Mouse (Mus musculus) neural tube, embryonic 12.5 days (tissue): ENCODE results near the gene Ddx5. TPM values are rescaled to one million over a fixed set of nuclear protein-coding genes. Genes with fewer than 3 reads are reported as not detected.
"Not testable (repeated sequence)": the region's sequence is repeated elsewhere in the genome, so short reads cannot be mapped to it uniquely, and the experiment has no call there.

ENCODE experiments used
- ATAC-seq: fragments of 200-750 bp; cut with Nextera tagmentation; 2 replicates; pipeline ENCODE4 v1.8.0; 2017; ENCODE audit warnings: low read depth, mild to moderate bottlenecking, moderate TSS enrichment, moderate library complexity; ENCODE audit not compliant: low FRiP score
- H3K27ac ChIP-seq: fragments of 300-500 bp; sonication (generic); 2 replicates; pipeline ENCODE4 v1.5.1; 2016
- H3K27me3 ChIP-seq: fragments of 300-500 bp; sonication (generic); replicated peaks from 2 replicates; pipeline ENCODE4 v1.6.1; 2016; ENCODE audit warnings: mild to moderate bottlenecking
- H3K36me3 ChIP-seq: fragments of 300-500 bp; sonication (generic); 2 replicates; pipeline ENCODE4 v1.6.1; 2016; ENCODE audit warnings: mild to moderate bottlenecking
- H3K4me1 ChIP-seq: fragments of 300-500 bp; sonication (generic); 2 replicates; pipeline ENCODE4 v1.6.1; 2016
- H3K4me2 ChIP-seq: fragments of 300-500 bp; sonication (generic); replicated peaks from 2 replicates; pipeline ENCODE4 v1.6.1; 2016; ENCODE audit warnings: mild to moderate bottlenecking
- H3K4me3 ChIP-seq: fragments of 300-500 bp; sonication (generic); 2 replicates; pipeline ENCODE4 v1.5.1; 2016
- H3K9ac ChIP-seq: fragments of 300-500 bp; sonication (generic); 2 replicates; pipeline ENCODE4 v1.6.1; 2016; ENCODE audit warnings: mild to moderate bottlenecking
- H3K9me3 ChIP-seq: fragments of 300-500 bp; sonication (generic); 2 replicates; pipeline ENCODE4 v1.6.1; 2016; ENCODE audit warnings: mild to moderate bottlenecking
- WGBS: fragments of 180-500 bp; shearing (Covaris S2); methylation state at CpG from one replicate; pipeline ENCODE4 v1.1.7; 2016; 5-methylcytosine and 5-hydroxymethylcytosine counted together
- polyA plus RNA-seq: library from polyadenylated mRNA; unstranded; fragments of >200 nt; fragmentation: Nextera tagmentation; extraction: Ambion mirVana; gene quantifications from 2 replicates; pipeline ENCODE4 v1.2.1, GENCODE M21; 2016

Gene Ddx5
- polyA plus RNA-seq, 1 experiment from 2014 or later: 465 TPM

DNA sequence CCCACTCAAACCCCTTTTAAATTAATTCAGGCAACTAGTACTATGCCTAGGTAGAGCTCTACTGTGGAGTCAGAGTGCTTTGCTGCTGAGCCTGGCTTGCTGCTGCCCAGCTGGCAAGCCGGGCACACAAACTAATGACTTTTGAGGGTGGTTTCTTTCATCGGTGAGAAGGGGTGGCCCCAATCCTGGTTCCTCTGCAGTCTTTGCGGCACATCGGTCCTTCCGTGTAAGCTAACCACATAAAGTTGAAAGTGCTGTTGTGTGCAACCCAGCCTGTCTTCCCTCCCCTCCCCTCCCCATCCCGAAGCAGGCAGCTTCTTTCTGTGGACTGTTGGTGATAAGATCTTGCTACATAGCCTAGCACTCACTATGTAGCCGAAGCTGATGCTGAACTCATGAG lies 36.9 kb downstream of the Ddx5 start:
- no peaks in the 10 kb centered on the region for H3K9me3 ChIP-seq
- no peak overlapping the region for H3K9ac ChIP-seq
- ATAC-seq: no peak
- no peak overlapping the region for H3K4me2 ChIP-seq
- H3K27me3 ChIP-seq: no peaks in the 10 kb centered on the region
- 87% methylated on average over 7 of the region's 7 CpGs for WGBS
- no peaks in the 10 kb centered on the region for H3K4me1 ChIP-seq
- no peak overlapping the region for H3K27ac ChIP-seq
- no peaks in the 10 kb centered on the region for H3K36me3 ChIP-seq
- no peak overlapping the region for H3K4me3 ChIP-seq

DNA sequence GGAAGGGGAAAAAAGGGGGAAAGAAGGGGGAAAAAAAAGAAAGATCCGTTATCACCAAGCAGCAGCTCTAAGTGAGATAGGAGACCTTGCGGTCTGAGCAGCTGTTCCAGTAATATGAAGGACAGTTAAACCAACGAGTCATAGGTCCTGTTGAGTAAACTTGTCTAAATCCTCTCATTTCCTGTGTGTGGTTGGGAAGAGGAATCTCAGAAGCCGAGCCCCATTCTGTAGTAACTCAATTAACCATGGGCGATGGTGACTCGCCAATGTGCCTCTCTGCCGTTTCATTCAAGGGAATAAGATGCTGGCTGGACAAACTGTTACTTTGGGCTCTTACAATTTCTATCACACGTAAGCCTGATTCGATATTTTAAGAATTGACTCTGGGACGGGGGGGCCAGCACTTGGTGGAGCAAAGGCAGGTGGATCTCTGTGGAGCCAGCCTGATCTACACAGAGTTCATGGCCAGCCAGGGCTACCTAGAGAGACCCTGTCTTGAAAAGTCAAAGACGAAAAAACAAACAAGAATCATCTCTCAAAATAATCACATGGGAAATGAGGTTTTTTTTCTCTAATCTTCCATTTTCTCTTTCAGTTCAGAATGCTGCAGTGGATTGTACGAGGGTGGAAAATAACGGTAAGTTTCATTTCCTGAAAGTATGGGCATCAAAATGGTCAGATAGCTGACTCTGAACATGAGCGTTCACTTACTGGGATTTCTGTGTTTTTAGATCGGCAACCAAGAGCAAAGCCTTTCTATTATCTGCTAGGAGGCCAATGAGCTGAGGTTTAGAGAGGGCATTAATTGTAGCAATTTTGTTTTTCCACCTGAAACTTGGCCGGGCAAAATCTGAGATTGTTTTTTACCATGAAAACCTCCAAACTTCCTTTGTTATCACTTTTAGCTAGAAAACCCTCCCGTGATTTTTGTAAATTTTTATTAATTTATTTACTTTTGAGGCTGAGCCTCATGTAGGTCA lies 37.7 kb downstream of the Ddx5 start, which contains the start of gene Milr1:
Gene Milr1, plus strand, starts transcription at position 188 of the 980 bp plus-strand sequence.
- H3K27ac ChIP-seq: no peak within 1 kb of the TSS
- H3K36me3 ChIP-seq: no peaks in the 10 kb centered on the region
- H3K4me3 ChIP-seq: no peak within 1 kb of the TSS
- no peaks in the 10 kb centered on the region for H3K4me1 ChIP-seq
- 92% methylated on average over 17 of the region's 17 CpGs for WGBS
- H3K27me3 ChIP-seq: no peaks in the 10 kb centered on the region
- no peak within 1 kb of the TSS for H3K9ac ChIP-seq
- H3K4me2 ChIP-seq: no peak within 1 kb of the TSS
- ATAC-seq: no peak
- H3K9me3 ChIP-seq: no peaks in the 10 kb centered on the region

DNA sequence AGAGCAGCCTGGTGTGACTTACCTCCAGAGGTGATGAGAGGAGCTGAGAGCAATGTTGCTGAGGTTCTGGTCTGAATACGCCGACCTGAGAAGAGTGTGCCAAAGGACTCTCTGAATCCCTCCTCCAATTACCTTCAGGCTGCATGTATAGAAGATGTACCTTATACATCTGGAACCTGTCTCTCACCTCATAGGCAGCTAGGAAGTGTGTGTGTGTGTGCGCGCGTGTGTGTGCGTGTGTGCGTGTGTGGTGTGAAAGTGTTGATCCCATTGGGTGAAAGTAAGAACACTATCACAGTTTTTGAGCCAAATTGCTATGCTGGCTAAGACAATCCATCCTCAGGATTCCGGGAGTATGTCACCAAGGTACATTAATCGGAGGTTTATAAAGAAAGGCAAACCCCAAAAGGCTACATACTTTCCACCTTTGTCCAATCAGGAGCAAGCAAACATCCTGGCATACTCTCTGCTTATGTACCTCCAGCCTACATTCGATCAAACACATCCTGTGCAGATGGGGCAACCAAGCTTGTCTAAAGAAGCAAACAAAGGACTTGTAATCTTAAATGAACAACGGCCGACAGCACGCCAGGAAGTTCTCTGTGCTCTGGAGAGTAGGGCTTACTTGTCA lies 38.7 kb downstream of the Ddx5 start, which contains the start of gene Pecam1:
Gene Pecam1, minus strand, starts transcription at position 508 of the 631 bp plus-strand sequence.
- no peak within 1 kb of the TSS for H3K4me3 ChIP-seq
- H3K4me2 ChIP-seq: no peak within 1 kb of the TSS
- 91% methylated on average over 13 of the region's 13 CpGs for WGBS
- H3K4me1 ChIP-seq: no peaks in the 10 kb centered on the region
- no peak within 1 kb of the TSS for H3K9ac ChIP-seq
- ATAC-seq: no peak
- H3K27me3 ChIP-seq: no peaks in the 10 kb centered on the region
- no peaks in the 10 kb centered on the region for H3K9me3 ChIP-seq
- H3K27ac ChIP-seq: no peak within 1 kb of the TSS
- H3K36me3 ChIP-seq: no peaks in the 10 kb centered on the region

DNA sequence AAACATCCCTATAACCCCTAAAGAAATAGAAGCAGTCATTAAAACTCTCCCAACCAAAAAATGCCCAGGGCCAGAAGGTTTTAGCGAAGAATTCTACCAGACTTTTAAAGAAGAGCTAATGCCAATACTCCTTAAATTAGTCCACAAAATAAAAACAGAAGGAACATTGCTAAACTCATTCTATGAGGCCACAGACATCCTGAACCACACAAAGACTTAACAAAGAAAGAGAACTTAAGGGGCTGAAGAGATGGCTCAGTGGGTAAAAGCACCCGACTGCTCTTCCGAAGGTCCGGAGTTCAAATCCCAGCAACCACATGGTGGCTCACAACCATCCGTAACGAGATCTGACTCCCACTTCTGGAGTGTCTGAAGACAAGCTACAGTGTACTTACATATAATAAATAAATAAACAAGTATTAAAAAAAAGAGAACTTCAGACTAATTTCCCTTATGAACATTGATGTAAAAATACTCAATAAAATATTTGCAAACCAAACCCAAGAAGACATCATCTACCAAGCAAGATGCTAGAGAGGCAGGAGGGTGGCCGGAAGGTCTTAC lies 39.3 kb downstream of the Ddx5 start:
- not testable (repeated sequence) for H3K4me3 ChIP-seq, H3K9me3 ChIP-seq, H3K27me3 ChIP-seq, H3K36me3 ChIP-seq, H3K27ac ChIP-seq, H3K4me1 ChIP-seq, H3K9ac ChIP-seq, H3K4me2 ChIP-seq, ATAC-seq
- 96% methylated on average over 7 of the region's 7 CpGs for WGBS

DNA sequence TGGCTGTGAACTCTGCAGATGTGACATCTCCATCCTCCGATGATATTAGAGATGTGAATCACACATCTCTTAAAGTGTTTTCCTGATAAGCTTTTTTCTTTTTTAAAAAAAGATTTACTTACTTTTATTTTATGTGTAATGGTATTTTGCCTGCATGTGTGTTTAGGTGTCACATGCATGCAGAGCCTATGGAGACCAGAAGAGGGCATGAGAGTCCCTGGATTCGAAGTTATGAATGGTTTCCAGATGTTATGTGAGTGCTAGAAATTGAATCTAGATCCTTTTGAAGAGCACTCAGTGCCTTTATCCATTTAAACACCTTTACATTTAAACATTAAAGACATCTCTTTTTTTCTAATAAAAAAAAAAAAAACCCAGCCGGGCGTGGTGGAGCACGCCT lies 44.0 kb downstream of the Ddx5 start:
- no peaks in the 10 kb centered on the region for H3K4me1 ChIP-seq
- no peaks in the 10 kb centered on the region for H3K9me3 ChIP-seq
- no peak overlapping the region for H3K27ac ChIP-seq
- H3K36me3 ChIP-seq: no peaks in the 10 kb centered on the region
- H3K9ac ChIP-seq: no peak overlapping the region
- H3K27me3 ChIP-seq: no peaks in the 10 kb centered on the region
- ATAC-seq: no peak
- WGBS: 91% methylated on average over 5 of the region's 5 CpGs
- no peak overlapping the region for H3K4me2 ChIP-seq
- no peak overlapping the region for H3K4me3 ChIP-seq

DNA sequence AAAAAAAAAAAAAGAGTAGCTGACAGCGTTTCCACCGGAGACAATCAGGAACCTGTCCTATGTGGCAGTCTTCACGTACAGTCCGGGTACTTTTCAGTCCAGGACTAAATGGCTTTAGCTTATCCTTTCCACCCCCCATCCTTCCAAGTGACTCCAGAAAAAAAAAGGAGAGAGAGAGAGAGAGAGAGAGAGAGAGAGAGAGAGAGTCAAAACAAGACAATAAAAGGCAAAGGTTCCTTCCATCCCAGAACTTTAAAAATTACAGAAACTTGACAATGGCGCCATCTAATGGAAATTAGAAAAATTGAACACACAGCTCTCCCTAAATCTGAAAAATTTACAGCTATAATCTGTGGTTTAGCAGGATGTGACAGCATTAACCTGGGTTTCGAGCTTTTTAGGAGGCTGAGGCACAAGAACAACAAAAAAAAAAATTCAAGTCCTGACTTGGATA lies 46.6 kb downstream of the Ddx5 start:
- H3K9ac ChIP-seq: no peak overlapping the region
- H3K9me3 ChIP-seq: no peaks in the 10 kb centered on the region
- H3K4me2 ChIP-seq: no peak overlapping the region
- ATAC-seq: no peak
- peaks cover 5% of the 10 kb centered on the region; the same call in 1 of the 2 replicates for H3K27me3 ChIP-seq
- H3K36me3 ChIP-seq: no peaks in the 10 kb centered on the region
- 51% methylated on average over 6 of the region's 6 CpGs for WGBS
- H3K4me3 ChIP-seq: no peak overlapping the region
- H3K27ac ChIP-seq: no peak overlapping the region
- peaks cover 1% of the 10 kb centered on the region; the same call in 1 of the 2 replicates for H3K4me1 ChIP-seq

DNA sequence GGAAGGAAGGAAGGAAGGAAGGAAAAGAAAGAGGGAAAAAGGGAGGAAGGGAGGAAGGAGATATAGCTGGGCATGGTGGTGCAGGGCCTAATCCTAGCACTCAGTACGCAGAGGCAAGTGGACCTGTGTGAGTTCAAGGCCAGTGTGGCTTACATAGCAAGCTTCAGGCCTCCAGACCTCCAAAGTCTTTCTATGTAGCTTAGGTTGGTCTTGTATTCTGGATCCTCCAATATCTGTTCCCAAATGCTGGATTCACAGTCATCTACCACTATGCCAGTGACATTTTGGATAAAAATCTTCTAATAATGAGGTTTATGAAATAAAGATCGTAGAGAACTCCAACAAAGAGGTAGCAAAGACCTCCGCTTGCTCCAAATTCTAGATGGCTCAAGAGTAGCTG lies 47.2 kb downstream of the Ddx5 start:
- Histone ChIP-seq H3K27me3 (peaks cover 5% of the 10 kb centered on the region; the same call in 1 of the 2 replicates), H3K9me3 (no peaks in the 10 kb centered on the region), H3K4me3 (no peak overlapping the region), H3K9ac (no peak overlapping the region), H3K36me3 (no peaks in the 10 kb centered on the region), H3K4me2 (no peak overlapping the region), H3K27ac (no peak overlapping the region), H3K4me1 (peaks cover 7% of the 10 kb centered on the region)
- WGBS: 91% methylated on average over 3 of the region's 3 CpGs
- no peak for ATAC-seq

DNA sequence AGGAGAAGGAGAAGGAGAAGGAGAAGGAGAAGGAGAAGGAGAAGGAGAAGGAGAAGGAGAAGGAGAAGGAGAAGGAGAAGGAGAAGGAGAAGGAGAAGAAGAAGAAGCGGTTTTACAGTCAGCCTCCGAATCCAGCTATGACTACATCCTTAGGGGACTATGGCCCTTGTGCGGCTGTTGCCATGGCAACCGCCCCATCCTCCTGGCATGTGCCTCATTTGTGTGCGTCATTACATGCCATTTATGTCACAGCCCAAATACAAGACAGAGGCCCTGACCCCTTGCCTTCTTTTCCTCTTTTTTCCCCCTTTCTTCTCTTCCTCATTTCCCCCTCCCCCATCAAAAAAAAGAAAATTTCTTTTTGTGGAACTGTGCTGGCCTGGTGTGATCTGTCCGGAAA lies 47.8 kb downstream of the Ddx5 start:
- ATAC-seq: no peak
- H3K27ac ChIP-seq: no peak overlapping the region
- H3K4me3 ChIP-seq: no peak overlapping the region
- no peak overlapping the region for H3K4me2 ChIP-seq
- H3K9ac ChIP-seq: no peak overlapping the region
- H3K27me3 ChIP-seq: peaks cover 5% of the 10 kb centered on the region; the same call in 1 of the 2 replicates
- H3K9me3 ChIP-seq: no peaks in the 10 kb centered on the region
- H3K36me3 ChIP-seq: no peaks in the 10 kb centered on the region
- peaks cover 12% of the 10 kb centered on the region for H3K4me1 ChIP-seq
- WGBS: 37% methylated on average over 6 of the region's 6 CpGs

DNA sequence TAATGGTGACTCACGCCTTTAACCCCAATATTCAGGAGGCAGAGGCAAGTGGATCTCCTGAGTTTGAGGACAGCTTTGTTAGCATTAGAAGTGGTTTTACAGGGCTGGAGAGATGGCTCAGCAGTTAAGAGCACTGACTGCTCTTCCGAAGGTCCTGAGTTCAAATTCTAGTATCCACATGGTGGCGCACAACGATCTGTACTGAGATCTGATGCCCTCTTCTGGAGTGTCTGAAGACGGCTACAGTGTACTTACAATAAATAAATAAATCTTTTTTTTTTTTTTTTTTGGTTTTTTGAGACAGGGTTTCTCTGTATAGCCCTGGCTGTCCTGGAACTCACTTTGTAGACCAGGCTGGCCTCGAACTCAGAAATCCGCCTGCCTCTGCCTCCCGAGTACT lies 48.3 kb downstream of the Ddx5 start:
- ATAC-seq, H3K9me3 ChIP-seq, H3K4me2 ChIP-seq, H3K27me3 ChIP-seq, H3K9ac ChIP-seq, H3K36me3 ChIP-seq, H3K4me3 ChIP-seq, H3K27ac ChIP-seq: not testable (repeated sequence)
- WGBS: 86% methylated on average over 6 of the region's 8 CpGs
- peaks cover 12% of the 10 kb centered on the region for H3K4me1 ChIP-seq

DNA sequence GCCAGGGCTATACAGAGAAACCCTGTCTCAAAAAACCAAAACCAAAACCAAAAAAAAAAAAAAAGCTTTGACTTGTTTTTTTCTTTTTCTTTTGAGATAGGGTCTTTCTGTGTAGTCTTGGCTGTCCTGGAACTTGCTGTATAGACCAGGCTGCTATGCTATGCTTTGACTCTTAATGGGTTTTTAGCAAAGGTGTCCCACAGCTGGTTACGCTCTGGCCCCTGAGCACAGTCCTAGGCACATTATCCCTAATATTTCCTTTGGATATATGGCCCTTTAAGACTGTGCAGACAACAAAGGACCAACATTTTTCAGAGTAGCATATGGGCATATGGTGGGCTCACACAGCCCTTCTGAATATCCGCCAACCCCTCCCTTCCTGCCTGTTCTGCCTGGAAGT lies 49.9 kb downstream of the Ddx5 start:
- 94% methylated on average over 2 of the region's 2 CpGs for WGBS
- no peak overlapping the region for H3K27ac ChIP-seq
- no peak overlapping the region for H3K4me3 ChIP-seq
- peaks cover 12% of the 10 kb centered on the region for H3K4me1 ChIP-seq
- H3K9ac ChIP-seq: no peak overlapping the region
- no peaks in the 10 kb centered on the region for H3K36me3 ChIP-seq
- no peaks in the 10 kb centered on the region for H3K9me3 ChIP-seq
- no peak for ATAC-seq
- no peak overlapping the region for H3K4me2 ChIP-seq
- peaks cover 5% of the 10 kb centered on the region; the same call in 1 of the 2 replicates for H3K27me3 ChIP-seq

DNA sequence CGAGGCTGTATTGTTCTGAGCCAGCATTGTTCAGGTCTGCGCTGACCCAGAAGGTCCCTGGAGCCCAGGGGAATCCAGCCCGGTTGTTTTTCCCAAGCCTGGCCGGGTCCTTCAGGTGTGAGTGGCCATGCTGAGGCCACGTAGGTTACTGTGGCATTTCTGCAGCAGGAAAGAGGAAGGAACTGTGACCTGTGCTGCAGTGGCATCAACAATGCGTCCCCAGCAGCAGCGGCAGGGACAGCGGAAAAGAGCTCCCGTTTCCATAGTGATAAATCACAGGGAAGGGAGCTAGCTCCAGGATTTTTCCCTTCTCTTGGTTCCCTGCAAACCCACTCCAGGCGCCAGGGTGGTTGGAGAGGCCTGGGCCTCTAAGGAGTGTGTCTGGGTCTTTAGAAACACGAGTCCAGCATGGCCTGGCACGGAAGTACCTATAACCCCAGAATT lies 51.8 kb downstream of the Ddx5 start:
- Histone ChIP-seq H3K27ac (no peak overlapping the region), H3K4me1 (peaks cover 12% of the 10 kb centered on the region), H3K9ac (no peak overlapping the region), H3K9me3 (no peaks in the 10 kb centered on the region), H3K4me3 (no peak overlapping the region), H3K27me3 (peaks cover 5% of the 10 kb centered on the region; the same call in 1 of the 2 replicates), H3K36me3 (no peaks in the 10 kb centered on the region), H3K4me2 (no peak overlapping the region)
- no peak for ATAC-seq
- WGBS: 15% methylated on average over 12 of the region's 12 CpGs

DNA sequence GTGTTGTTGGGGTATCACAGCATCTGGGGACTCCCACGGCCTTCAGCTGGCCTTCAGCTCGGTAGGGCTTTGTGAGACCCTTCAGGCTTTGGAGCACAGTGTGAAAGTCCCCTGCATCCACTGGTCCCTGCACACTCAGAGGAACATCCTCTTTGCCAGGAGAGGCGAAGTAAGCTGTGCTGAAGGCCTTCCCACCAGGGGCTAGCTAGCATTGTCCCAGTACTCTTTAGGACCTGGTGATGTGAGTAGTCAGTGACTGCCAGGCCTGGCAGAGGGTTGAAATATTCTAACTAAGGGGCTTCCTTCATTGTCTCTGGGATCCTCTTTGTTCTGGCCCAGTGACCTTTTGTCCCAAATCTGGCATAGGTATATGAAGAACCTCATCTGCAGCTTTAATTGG lies 52.4 kb downstream of the Ddx5 start:
- H3K27ac ChIP-seq: no peak overlapping the region
- ATAC-seq: no peak
- H3K27me3 ChIP-seq: peaks cover 5% of the 10 kb centered on the region; the same call in 1 of the 2 replicates
- WGBS: 56% methylated on average over 3 of the region's 3 CpGs
- no peak overlapping the region for H3K4me2 ChIP-seq
- no peaks in the 10 kb centered on the region for H3K9me3 ChIP-seq
- H3K36me3 ChIP-seq: no peaks in the 10 kb centered on the region
- H3K4me1 ChIP-seq: peaks cover 12% of the 10 kb centered on the region
- no peak overlapping the region for H3K4me3 ChIP-seq
- 0 out of 2 replicates have a peak overlapping the region, but pooled peaks have one; percentile 13 for H3K9ac ChIP-seq
